Mouse (Mus musculus) kidney, embryonic 16.5 days (tissue): ENCODE data around the gene Ifi202b. TPM values are rescaled to one million over a fixed set of nuclear protein-coding genes. Genes with fewer than 3 reads are reported as not detected.
"Not testable (repeated sequence)": the region's sequence is repeated elsewhere in the genome, so short reads cannot be mapped to it uniquely, and the experiment has no call there.

Experiments used
- ATAC-seq: fragments of 200-750 bp; cut with Nextera tagmentation; 2 replicates; pipeline ENCODE4 v1.8.0; 2017; ENCODE audit warnings: moderate TSS enrichment; ENCODE audit not compliant: low FRiP score, low TSS enrichment
- H3K27ac ChIP-seq: fragments of 300-500 bp; sonication (generic); 2 replicates; pipeline ENCODE4 v1.5.1; 2014; ENCODE audit warnings: low read length
- H3K27me3 ChIP-seq: fragments of 300-500 bp; sonication (generic); 2 replicates; pipeline ENCODE4 v1.6.1; 2014; ENCODE audit warnings: low read length, control low read depth, mixed read lengths; ENCODE audit not compliant: insufficient read depth
- H3K36me3 ChIP-seq: fragments of 300-500 bp; sonication (generic); 2 replicates; pipeline ENCODE4 v1.6.1; 2014; ENCODE audit warnings: low read length, control low read depth, mixed read lengths; ENCODE audit not compliant: insufficient read depth
- H3K4me1 ChIP-seq: fragments of 300-500 bp; sonication (generic); 2 replicates; pipeline ENCODE4 v1.6.1; 2014; ENCODE audit warnings: low read length, control low read depth, mixed read lengths; ENCODE audit not compliant: insufficient read depth
- H3K4me2 ChIP-seq: fragments of 300-500 bp; sonication (generic); replicated peaks from 2 replicates; pipeline ENCODE4 v1.6.1; 2014; ENCODE audit warnings: low read depth, low read length
- H3K4me3 ChIP-seq: fragments of 300-500 bp; sonication (generic); 2 replicates; pipeline ENCODE4 v1.5.1; 2014; ENCODE audit warnings: mild to moderate bottlenecking, low read length
- H3K9ac ChIP-seq: fragments of 300-500 bp; sonication (generic); replicated peaks from 2 replicates; pipeline ENCODE4 v1.6.1; 2014; ENCODE audit warnings: low read length
- H3K9me3 ChIP-seq: fragments of 300-500 bp; sonication (generic); 2 replicates; pipeline ENCODE4 v1.6.1; 2016; ENCODE audit warnings: low read length, control low read depth
- WGBS: fragments of 180-500 bp; shearing (Covaris S2); extraction: QIAGEN DNeasy Blood & Tissue Kit; methylation state at CpG from one replicate; pipeline ENCODE4 v1.1.7; 2014; 5-methylcytosine and 5-hydroxymethylcytosine counted together
- polyA plus RNA-seq: library from polyadenylated mRNA; unstranded; fragments of >200 nt; fragmentation: Nextera tagmentation; extraction: Ambion mirVana; gene quantifications from 2 replicates; pipeline ENCODE4 v1.2.1, GENCODE M21; 2015

Gene Ifi202b
- polyA plus RNA-seq: not detected in 2 replicates

- not testable (repeated sequence) for H3K9ac ChIP-seq, H3K4me2 ChIP-seq, H3K4me1 ChIP-seq, ATAC-seq, H3K9me3 ChIP-seq, H3K36me3 ChIP-seq, H3K4me3 ChIP-seq, H3K27me3 ChIP-seq, H3K27ac ChIP-seq
- WGBS: 89% methylated on average over 6 of the region's 6 CpGs
Observed at GRCm38 (mm10) chr1:173982694-173983305, at the start of gene Ifi202b. Ifi202b (minus strand) TSS chr1:173982744.

GRCm38 (mm10) chr1:174031698-174032097, 49.2 kb upstream of the Ifi202b start, which contains the start of gene Ifi205:
Ifi205 (minus strand) TSS chr1:174031810.
- Histone ChIP-seq H3K27me3 (no peaks in the 10 kb centered on the region), H3K4me2 (no peak within 1 kb of the TSS), H3K9me3 (no peaks in the 10 kb centered on the region), H3K9ac (no peak within 1 kb of the TSS), H3K27ac (no peak within 1 kb of the TSS), H3K4me3 (no peak within 1 kb of the TSS), H3K4me1 (no peaks in the 10 kb centered on the region), H3K36me3 (no peaks in the 10 kb centered on the region)
- no peak for ATAC-seq
- WGBS: 30% methylated on average over 1 of the region's 1 CpGs

DNA sequence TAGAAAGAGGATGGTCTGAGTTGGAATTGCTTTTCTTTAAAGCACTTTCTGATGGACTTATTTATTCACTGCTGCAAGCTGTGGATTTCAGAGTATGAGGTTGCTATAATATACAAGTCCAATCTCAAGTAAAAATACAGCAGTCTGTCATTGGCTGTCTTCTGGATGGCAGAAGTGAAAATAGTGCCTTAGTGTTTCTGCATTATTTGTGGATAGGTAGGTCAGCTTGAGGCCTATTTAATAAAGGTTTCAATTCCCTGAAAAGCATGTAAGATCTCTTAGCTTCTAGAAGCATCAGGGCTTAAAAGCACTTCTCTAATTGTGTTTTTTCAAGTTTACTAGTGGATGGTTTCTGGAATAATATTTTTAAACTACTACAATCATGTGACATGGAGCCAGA, 24.5 kb upstream of the Ifi202b start:
- H3K9ac ChIP-seq, H3K9me3 ChIP-seq, H3K4me1 ChIP-seq, H3K4me2 ChIP-seq, H3K27me3 ChIP-seq, H3K27ac ChIP-seq, H3K4me3 ChIP-seq, H3K36me3 ChIP-seq, ATAC-seq: not testable (repeated sequence)

- WGBS: 85% methylated on average over 2 of the region's 3 CpGs
- not testable (repeated sequence) for H3K36me3 ChIP-seq, H3K27ac ChIP-seq, H3K4me2 ChIP-seq, ATAC-seq, H3K4me1 ChIP-seq, H3K27me3 ChIP-seq, H3K9me3 ChIP-seq, H3K4me3 ChIP-seq, H3K9ac ChIP-seq
Observed at GRCm38 (mm10) chr1:174004352-174005109, 22.0 kb upstream of the Ifi202b start.

DNA sequence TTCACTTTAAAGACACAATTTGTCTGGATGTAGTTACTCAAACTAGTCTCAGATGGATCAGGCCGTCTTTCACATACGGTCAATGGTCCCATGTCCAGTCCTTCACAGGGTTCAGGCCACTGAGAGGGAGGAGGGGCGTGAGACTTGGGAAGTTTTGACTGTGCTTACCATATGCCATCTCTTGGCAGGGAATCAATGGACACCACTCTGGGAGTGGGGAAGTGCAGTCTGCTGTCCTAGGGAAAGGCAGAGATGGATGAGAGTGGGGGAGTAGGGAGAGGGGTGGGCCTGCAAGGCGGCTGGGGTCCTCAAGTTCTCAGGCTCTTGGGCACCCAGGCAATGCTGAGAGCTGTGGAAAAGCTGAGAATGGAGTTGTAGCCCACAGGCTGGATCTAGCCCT, 12.5 kb upstream of the Ifi202b start:
- H3K9ac ChIP-seq: no peak overlapping the region
- H3K36me3 ChIP-seq: no peaks in the 10 kb centered on the region
- H3K9me3 ChIP-seq: no peaks in the 10 kb centered on the region
- H3K27ac ChIP-seq: no peak overlapping the region
- no peak overlapping the region for H3K4me2 ChIP-seq
- no peak for ATAC-seq
- H3K4me1 ChIP-seq: no peaks in the 10 kb centered on the region
- 79% methylated on average over 4 of the region's 4 CpGs for WGBS
- no peak overlapping the region for H3K4me3 ChIP-seq
- no peaks in the 10 kb centered on the region for H3K27me3 ChIP-seq

GRCm38 (mm10) chr1:173981038-173981437, 1.5 kb downstream of the Ifi202b start:
- WGBS: 54% methylated on average over 3 of the region's 3 CpGs
- H3K9me3 ChIP-seq, H3K36me3 ChIP-seq, H3K27ac ChIP-seq, H3K4me1 ChIP-seq, H3K27me3 ChIP-seq, ATAC-seq, H3K9ac ChIP-seq, H3K4me3 ChIP-seq, H3K4me2 ChIP-seq: not testable (repeated sequence)

DNA sequence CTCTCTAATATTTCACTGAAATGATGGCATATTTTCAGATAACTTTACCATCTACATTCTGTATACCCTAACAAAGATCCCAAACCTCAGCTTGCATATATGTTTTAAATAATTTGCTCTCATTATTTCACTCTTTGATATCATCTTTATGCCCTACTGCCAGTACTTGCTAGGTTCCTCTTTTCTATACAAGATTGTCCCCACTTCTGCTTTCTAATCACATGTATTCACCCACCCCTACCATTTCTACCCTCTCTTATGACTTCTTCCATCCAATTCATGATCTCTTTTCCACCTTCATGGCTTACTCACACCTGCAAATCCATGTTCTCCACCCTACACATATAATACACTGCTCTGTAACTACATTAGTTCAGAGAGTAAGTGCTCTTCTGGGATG, 4.9 kb downstream of the Ifi202b start:
- Histone ChIP-seq H3K9me3 (no peaks in the 10 kb centered on the region), H3K27me3 (no peaks in the 10 kb centered on the region), H3K27ac (no peak overlapping the region), H3K4me1 (no peaks in the 10 kb centered on the region), H3K4me2 (no peak overlapping the region), H3K36me3 (no peaks in the 10 kb centered on the region), H3K9ac (no peak overlapping the region), H3K4me3 (no peak overlapping the region)
- no peak for ATAC-seq

GRCm38 (mm10) chr1:173973111-173973510, 9.4 kb downstream of the Ifi202b start:
- H3K9me3 ChIP-seq: no peaks in the 10 kb centered on the region
- H3K9ac ChIP-seq: no peak overlapping the region
- H3K4me1 ChIP-seq: no peaks in the 10 kb centered on the region
- H3K4me2 ChIP-seq: no peak overlapping the region
- H3K27ac ChIP-seq: no peak overlapping the region
- ATAC-seq: no peak
- H3K27me3 ChIP-seq: no peaks in the 10 kb centered on the region
- no peak overlapping the region for H3K4me3 ChIP-seq
- no peaks in the 10 kb centered on the region for H3K36me3 ChIP-seq

DNA sequence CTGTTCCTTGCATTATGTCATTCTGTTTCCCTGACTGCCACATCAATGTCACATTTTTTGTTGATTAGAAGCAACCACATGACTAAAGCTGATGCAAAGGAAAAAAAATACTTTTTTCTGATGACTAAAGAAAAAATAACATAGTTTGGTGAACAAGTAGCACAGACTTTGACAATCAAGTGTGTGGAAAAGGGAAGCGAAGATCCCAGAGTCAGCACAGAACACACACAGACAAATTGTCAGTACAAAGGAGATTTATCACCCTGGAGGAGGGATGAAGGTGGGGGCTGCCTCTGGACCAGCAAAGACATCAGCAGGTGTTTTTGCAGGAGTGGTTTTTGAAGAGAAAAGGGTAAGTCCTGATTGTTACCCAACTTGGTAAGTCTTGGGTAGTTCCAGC, 21.1 kb downstream of the Ifi202b start:
- H3K4me1 ChIP-seq, H3K27ac ChIP-seq, ATAC-seq, H3K9ac ChIP-seq, H3K27me3 ChIP-seq, H3K4me3 ChIP-seq, H3K9me3 ChIP-seq, H3K4me2 ChIP-seq, H3K36me3 ChIP-seq: not testable (repeated sequence)
- WGBS: 71% methylated on average over 1 of the region's 1 CpGs

GRCm38 (mm10) chr1:173959998-173960397, 22.5 kb downstream of the Ifi202b start:
- H3K4me2 ChIP-seq, H3K4me3 ChIP-seq, H3K27me3 ChIP-seq, H3K27ac ChIP-seq, H3K9ac ChIP-seq, H3K4me1 ChIP-seq, H3K9me3 ChIP-seq, H3K36me3 ChIP-seq, ATAC-seq: not testable (repeated sequence)
- 32% methylated on average over 3 of the region's 3 CpGs for WGBS
